Mouse (Mus musculus) thymus, adult 2 months (tissue): ENCODE measurements around the gene Arl15. TPM values are rescaled to one million over a fixed set of nuclear protein-coding genes. Genes with fewer than 3 reads are reported as not detected.

Experiments
- DNase-seq: peaks from one replicate; pipeline ENCODE4 v3.0.0; 2021
- H3K27ac ChIP-seq: fragments of 200-500 bp; 2 replicates; pipeline ENCODE4 v1.5.1; 2012; ENCODE audit warnings: low read length, control low read depth; ENCODE audit not compliant: control insufficient read depth, insufficient read depth
- H3K27me3 ChIP-seq: fragments of 200-500 bp; 2 replicates; pipeline ENCODE4 v1.6.1; 2012; ENCODE audit warnings: mild to moderate bottlenecking, low read length, moderate library complexity, mixed read lengths; ENCODE audit not compliant: control insufficient read depth, insufficient read depth
- H3K36me3 ChIP-seq: fragments of 200-500 bp; 2 replicates; pipeline ENCODE4 v1.6.1; 2012; ENCODE audit warnings: mild to moderate bottlenecking, low read length, moderate library complexity; ENCODE audit not compliant: control insufficient read depth, insufficient read depth
- H3K4me1 ChIP-seq: fragments of 200-500 bp; replicated peaks from 2 replicates; pipeline ENCODE4 v1.6.1; 2012; ENCODE audit warnings: low read length; ENCODE audit not compliant: control insufficient read depth, insufficient read depth
- H3K4me3 ChIP-seq: fragments of 200-500 bp; 2 replicates; pipeline ENCODE4 v1.5.1; 2012; ENCODE audit warnings: mild to moderate bottlenecking, low read length, control low read depth, moderate library complexity; ENCODE audit not compliant: control insufficient read depth, insufficient read depth
- CTCF ChIP-seq: fragments of 200-500 bp; IDR thresholded peaks from 2 replicates; pipeline ENCODE4 v1.5.1; 2012; ENCODE audit warnings: mild to moderate bottlenecking, control low read depth, low read length, moderate library complexity, borderline replicate concordance; ENCODE audit not compliant: control insufficient read depth, poor library complexity, insufficient read depth; ENCODE audit errors: extremely low read depth
- POLR2A ChIP-seq: fragments of 200-500 bp; IDR thresholded peaks from 2 replicates; pipeline ENCODE4 v1.6.1; 2012; ENCODE audit warnings: mild to moderate bottlenecking, low read length, control low read depth, moderate library complexity; ENCODE audit not compliant: control insufficient read depth, poor library complexity, insufficient read depth; ENCODE audit errors: extremely low read depth
- WGBS: fragments of 180-500 bp; shearing (Covaris S2); methylation state at CpG from one replicate; pipeline ENCODE4 v1.1.7; 2018; 5-methylcytosine and 5-hydroxymethylcytosine counted together
- polyA plus RNA-seq: library from polyadenylated mRNA; depleted of rRNA; stranded (reverse); fragments of >200 nt; gene quantifications from 2 replicates; pipeline ENCODE4 v1.2.3, GENCODE M21; 2012

Arl15 gene
- polyA plus RNA-seq, 1 experiment: 4.9 TPM

- TF ChIP-seq CTCF (no peak), POLR2A (no peak)
- WGBS: 95% methylated on average over 6 of the region's 6 CpGs
- no peak overlapping the region for H3K4me3 ChIP-seq
- no peak for DNase-seq
- H3K27ac ChIP-seq: no peak overlapping the region
- H3K4me1 ChIP-seq: no peaks in the 10 kb centered on the region
- H3K27me3 ChIP-seq: no peaks in the 10 kb centered on the region
- H3K36me3 ChIP-seq: no peaks in the 10 kb centered on the region
Observed at GRCm38 (mm10) chr13:113887090-113887489, 92.8 kb downstream of the Arl15 start.

- 98% methylated on average over 5 of the region's 5 CpGs for WGBS
- no peak for TF ChIP-seq POLR2A
- TF ChIP-seq CTCF: no peak
- Histone ChIP-seq H3K4me1 (no peaks in the 10 kb centered on the region), H3K27ac (no peak overlapping the region), H3K36me3 (no peaks in the 10 kb centered on the region), H3K27me3 (no peaks in the 10 kb centered on the region), H3K4me3 (no peak overlapping the region)
- DNase-seq: no peak
Observed at GRCm38 (mm10) chr13:113888126-113888525, 93.8 kb downstream of the Arl15 start.

- Histone ChIP-seq H3K36me3 (no peaks in the 10 kb centered on the region), H3K4me3 (no peak overlapping the region), H3K27me3 (no peaks in the 10 kb centered on the region), H3K4me1 (no peaks in the 10 kb centered on the region), H3K27ac (no peak overlapping the region)
- TF ChIP-seq POLR2A: no peak
- no peak for DNase-seq
- WGBS: 97% methylated on average over 16 of the region's 16 CpGs
Observed at GRCm38 (mm10) chr13:113888704-113889103, 94.4 kb downstream of the Arl15 start.

- WGBS: 95% methylated on average over 24 of the region's 24 CpGs
- no peak overlapping the region for H3K27ac ChIP-seq
- H3K4me1 ChIP-seq: no peaks in the 10 kb centered on the region
- no peaks in the 10 kb centered on the region for H3K27me3 ChIP-seq
- no peak for DNase-seq
- no peaks in the 10 kb centered on the region for H3K36me3 ChIP-seq
- TF ChIP-seq POLR2A (no peak), CTCF (no peak)
- no peak overlapping the region for H3K4me3 ChIP-seq
Observed at GRCm38 (mm10) chr13:113889140-113890055, 95.1 kb downstream of the Arl15 start.

GRCm38 (mm10) chr13:113896684-113897083 is 102.4 kb downstream of the Arl15 start:
- Histone ChIP-seq H3K4me3 (no peak overlapping the region), H3K27ac (no peak overlapping the region), H3K36me3 (no peaks in the 10 kb centered on the region), H3K4me1 (no peaks in the 10 kb centered on the region), H3K27me3 (no peaks in the 10 kb centered on the region)
- 96% methylated on average over 10 of the region's 10 CpGs for WGBS
- DNase-seq: no peak
- no peak for TF ChIP-seq POLR2A
- TF ChIP-seq CTCF: no peak

- H3K27ac ChIP-seq: no peak overlapping the region
- TF ChIP-seq CTCF: no peak
- TF ChIP-seq POLR2A: no peak
- H3K36me3 ChIP-seq: no peaks in the 10 kb centered on the region
- no peaks in the 10 kb centered on the region for H3K27me3 ChIP-seq
- no peaks in the 10 kb centered on the region for H3K4me1 ChIP-seq
- DNase-seq: no peak
- 97% methylated on average over 3 of the region's 3 CpGs for WGBS
- no peak overlapping the region for H3K4me3 ChIP-seq
Observed at GRCm38 (mm10) chr13:113897498-113897897, 103.2 kb downstream of the Arl15 start.

GRCm38 (mm10) chr13:113897951-113898350 is 103.6 kb downstream of the Arl15 start:
- no peaks in the 10 kb centered on the region for H3K4me1 ChIP-seq
- no peak overlapping the region for H3K4me3 ChIP-seq
- no peak overlapping the region for H3K27ac ChIP-seq
- TF ChIP-seq CTCF: no peak
- TF ChIP-seq POLR2A: no peak
- DNase-seq: no peak
- 94% methylated on average over 9 of the region's 9 CpGs for WGBS
- H3K27me3 ChIP-seq: no peaks in the 10 kb centered on the region
- H3K36me3 ChIP-seq: no peaks in the 10 kb centered on the region
